Mouse (Mus musculus) splenic B cell, adult 2 months (primary cell): ENCODE results near the gene Lingo4.
A peak's percentile ranks its signal among the peaks of the same experiment; 100 is the strongest.

Source experiments
- DNase-seq: peaks from one replicate; pipeline ENCODE4 v3.0.0-alpha.2; 2011; ENCODE audit warnings: low read depth, low spot score
- H3K27me3 ChIP-seq: 2 replicates; pipeline ENCODE4 v1.6.1; 2012; ENCODE audit warnings: mild to moderate bottlenecking, low read length, moderate library complexity, mixed read lengths; ENCODE audit not compliant: control insufficient read depth, poor library complexity, insufficient read depth, severe bottlenecking
- H3K36me3 ChIP-seq: 2 replicates; pipeline ENCODE4 v1.6.1; 2012; ENCODE audit warnings: mild to moderate bottlenecking, low read length, moderate library complexity, mixed read lengths; ENCODE audit not compliant: control insufficient read depth, poor library complexity, insufficient read depth, severe bottlenecking

The Lingo4 gene

DNA sequence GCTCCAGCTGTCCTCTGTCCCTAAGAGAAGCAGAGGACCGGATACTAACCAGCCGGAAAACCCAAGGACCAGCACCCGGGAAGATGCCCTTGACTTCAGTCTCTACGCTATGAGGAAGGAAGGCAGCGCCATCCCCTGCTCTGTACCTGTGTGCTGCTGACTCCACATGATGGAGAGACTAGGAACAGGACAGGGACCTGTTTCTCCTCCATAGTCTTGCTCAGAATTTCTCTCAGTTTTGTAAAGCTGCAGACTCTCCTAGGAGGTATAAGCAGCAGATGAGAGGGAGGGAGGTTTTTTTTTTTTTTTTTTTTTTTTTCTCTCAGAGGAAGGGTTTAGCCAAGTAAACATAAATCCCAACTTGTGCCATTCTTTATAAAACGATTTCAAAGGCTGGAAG is at the start of gene Lingo4:
Gene Lingo4 (plus strand): TSS at position 301 of the 400 bp plus-strand sequence.
- no peaks in the 10 kb centered on the region for H3K27me3 ChIP-seq
- no peak for DNase-seq
- H3K36me3 ChIP-seq = no peaks in the 10 kb centered on the region

DNA sequence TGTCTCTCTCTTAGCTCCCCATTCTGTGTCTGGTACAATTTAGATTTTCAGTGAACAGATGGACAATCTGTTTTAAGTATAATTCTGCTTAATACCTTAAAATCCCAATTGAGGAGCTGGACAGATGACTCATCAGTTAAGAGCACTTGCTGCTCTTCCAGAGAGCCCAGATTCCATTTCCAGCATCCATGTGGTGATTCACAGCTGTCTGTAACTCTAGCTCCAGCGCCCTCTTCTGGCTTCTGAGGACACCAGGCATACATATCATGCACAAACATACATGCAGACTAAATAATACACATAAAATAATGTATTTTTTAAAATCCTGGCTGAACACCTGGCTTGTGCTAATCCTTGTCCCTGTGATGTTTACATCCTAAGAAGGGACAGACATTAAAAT is 37.5 kb upstream of the Lingo4 start:
- Histone ChIP-seq H3K27me3 (no peaks in the 10 kb centered on the region; the same call in 1 of the 2 replicates), H3K36me3 (no peaks in the 10 kb centered on the region)
- DNase-seq = no peak

DNA sequence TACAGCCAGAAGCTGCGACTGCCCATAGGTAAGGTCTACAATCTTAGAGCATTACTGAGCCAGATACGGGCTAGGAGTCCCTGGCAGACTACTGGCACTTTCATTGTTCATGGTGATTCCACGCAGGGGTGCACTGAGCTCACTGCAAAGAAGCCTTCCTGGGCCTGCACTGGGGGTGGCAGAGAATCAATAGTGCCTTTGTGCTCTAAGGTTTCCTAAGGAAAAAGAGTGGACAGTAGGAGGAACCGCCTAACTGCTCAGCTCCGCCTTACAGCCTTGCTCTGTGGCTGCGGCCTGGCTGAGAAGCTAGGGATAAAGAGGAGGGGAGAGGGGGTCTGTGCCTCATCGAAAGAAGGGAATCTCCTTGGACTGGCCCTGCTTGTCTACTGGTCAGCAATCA is 36.2 kb upstream of the Lingo4 start, which contains the start of gene C2cd4d:
Gene C2cd4d (plus strand): TSS at position 301 of the 400 bp plus-strand sequence.
- H3K36me3 ChIP-seq = no peaks in the 10 kb centered on the region
- no peaks in the 10 kb centered on the region; the same call in 1 of the 2 replicates for H3K27me3 ChIP-seq
- no peak for DNase-seq

DNA sequence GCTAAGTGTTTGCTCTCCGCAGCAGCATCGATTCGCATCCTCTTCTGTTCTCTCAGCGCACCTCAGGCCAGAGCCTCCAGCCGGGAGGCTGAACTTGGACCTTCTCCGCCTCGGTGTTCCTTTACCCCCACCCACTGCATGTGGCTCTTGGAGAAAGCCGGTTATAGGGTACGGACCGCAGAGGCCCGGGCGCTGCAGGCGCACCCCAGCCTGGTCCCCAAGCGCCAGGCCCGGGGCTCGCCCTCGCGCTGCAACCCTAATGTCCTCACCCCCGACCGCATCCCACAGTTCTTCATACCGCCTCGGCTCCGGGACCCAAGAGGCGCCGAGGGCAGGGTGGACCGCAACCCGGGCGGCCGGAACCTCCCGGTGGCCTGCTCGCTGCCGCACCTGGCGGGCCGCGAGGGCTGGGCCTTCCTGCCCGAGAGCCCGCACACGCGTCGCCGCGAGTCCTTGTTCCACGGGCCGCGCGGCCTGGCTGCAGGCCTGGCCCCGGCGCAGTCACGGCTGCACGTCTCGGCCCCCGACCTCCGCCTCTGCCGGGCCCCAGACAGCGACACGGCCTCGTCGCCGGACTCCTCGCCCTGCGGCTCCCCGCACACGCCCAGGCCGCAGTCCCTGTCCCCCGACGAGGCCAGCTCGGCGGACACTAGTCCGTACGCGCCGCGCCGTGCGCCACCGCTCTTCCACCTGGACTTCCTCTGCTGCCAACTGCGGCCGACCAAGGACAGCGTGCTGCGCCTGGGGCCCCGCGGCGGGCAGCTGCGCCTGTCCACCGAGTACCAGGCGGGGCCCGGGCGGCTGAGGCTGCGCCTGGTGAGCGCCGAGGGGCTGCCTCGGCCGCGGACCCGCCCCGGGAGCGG is 34.8 kb upstream of the Lingo4 start:
- Histone ChIP-seq H3K36me3 (no peaks in the 10 kb centered on the region), H3K27me3 (no peaks in the 10 kb centered on the region; the same call in 1 of the 2 replicates)
- no peak for DNase-seq

- DNase-seq = no peak
- no peaks in the 10 kb centered on the region; the same call in 1 of the 2 replicates for H3K27me3 ChIP-seq
- H3K36me3 ChIP-seq = no peaks in the 10 kb centered on the region
These were observed 34.2 kb upstream of the Lingo4 start for GRCm38 (mm10) chr3:94364154-94364526.

GRCm38 (mm10) chr3:94366761-94367160 is 31.6 kb upstream of the Lingo4 start:
- no peaks in the 10 kb centered on the region; the same call in 1 of the 2 replicates for H3K27me3 ChIP-seq
- no peaks in the 10 kb centered on the region for H3K36me3 ChIP-seq
- peak; percentile 82 for DNase-seq

DNA sequence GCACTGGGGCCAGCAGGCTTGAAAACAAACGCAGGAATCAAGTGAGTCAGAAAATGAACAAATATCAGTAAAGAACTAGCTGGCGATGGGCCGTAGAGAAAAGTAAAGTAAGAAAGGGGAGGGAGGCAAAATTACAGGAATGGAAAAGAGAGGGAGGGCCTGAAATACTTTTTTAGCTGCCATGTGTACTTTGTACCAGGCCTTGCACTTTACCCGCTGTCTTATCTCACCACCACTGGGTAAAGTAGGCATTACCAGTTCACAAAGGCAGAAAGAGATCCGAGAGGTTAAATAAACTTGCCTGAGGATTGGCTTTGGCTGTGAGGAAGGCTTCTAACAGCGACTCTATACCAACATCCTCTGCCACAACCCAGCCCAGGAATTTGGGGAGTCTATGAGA is 30.8 kb upstream of the Lingo4 start:
- Histone ChIP-seq H3K27me3 (no peaks in the 10 kb centered on the region; the same call in 1 of the 2 replicates), H3K36me3 (no peaks in the 10 kb centered on the region)
- DNase-seq = no peak

DNA sequence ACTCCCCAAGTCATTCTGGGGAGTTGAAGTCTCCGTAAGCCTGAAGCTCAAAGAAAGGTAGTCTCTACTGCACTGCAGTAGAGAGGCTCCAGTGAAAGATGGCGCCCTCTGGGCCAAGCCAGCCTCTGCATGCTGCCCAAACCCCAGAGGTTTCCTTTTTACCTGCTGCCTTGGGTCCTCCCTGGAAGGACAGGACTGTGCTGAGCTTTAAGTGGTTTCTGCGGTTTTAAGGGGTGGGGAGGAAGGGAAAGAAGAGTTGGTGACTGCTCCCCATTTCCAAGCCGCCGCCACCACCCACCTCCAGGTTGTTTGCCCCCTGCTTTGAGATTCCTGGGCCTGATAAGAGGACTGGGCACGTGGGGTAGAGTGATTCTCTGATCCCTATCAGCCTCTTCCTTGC is 29.7 kb upstream of the Lingo4 start:
- Histone ChIP-seq H3K36me3 (no peaks in the 10 kb centered on the region), H3K27me3 (no peaks in the 10 kb centered on the region; the same call in 1 of the 2 replicates)
- no peak for DNase-seq

DNA sequence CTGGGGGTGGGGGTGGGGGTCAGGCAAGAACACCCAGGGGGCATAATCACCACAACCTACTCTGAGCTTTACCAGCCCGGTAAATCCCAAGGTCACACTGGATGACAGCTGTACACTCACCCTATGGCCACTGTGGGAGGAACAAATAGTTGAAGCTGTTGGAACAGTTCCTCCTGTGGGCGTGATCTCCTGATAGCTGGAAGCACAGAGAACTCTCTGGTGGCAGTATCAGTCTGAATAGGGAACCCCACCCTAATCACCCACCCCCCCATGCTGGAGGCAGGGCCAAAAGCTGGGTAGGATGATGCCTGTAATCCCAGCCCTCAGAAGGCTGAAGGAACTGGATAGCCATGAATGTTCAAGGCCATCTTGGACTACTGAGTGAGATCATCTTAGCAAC is 28.6 kb upstream of the Lingo4 start:
- no peak for DNase-seq
- no peaks in the 10 kb centered on the region; the same call in 1 of the 2 replicates for H3K27me3 ChIP-seq
- H3K36me3 ChIP-seq = no peaks in the 10 kb centered on the region

DNA sequence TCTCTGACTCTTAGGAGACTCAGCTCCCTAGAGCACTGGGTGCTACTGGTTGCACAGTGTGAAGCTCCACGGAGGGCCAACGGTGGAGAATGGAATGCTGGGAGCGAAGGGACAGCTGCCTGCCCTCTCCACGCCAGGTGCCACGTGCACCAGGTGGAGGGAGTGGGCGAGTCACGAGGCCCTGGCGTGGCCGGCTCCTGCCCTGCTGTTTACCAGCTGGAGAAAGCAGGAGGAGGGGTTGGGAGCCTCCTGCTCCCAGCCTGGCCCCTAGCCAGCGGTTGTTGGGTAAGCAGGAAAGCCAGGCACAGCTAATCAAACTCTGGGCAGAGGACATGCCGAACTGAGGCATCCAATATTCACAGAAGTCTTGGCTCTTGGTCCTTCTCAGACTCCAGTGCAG is 26.7 kb upstream of the Lingo4 start:
- Histone ChIP-seq H3K36me3 (no peaks in the 10 kb centered on the region), H3K27me3 (no peaks in the 10 kb centered on the region)
- DNase-seq = no peak

GRCm38 (mm10) chr3:94372038-94372437 is 26.3 kb upstream of the Lingo4 start:
- H3K27me3 ChIP-seq = no peaks in the 10 kb centered on the region
- H3K36me3 ChIP-seq = no peaks in the 10 kb centered on the region
- no peak for DNase-seq

DNA sequence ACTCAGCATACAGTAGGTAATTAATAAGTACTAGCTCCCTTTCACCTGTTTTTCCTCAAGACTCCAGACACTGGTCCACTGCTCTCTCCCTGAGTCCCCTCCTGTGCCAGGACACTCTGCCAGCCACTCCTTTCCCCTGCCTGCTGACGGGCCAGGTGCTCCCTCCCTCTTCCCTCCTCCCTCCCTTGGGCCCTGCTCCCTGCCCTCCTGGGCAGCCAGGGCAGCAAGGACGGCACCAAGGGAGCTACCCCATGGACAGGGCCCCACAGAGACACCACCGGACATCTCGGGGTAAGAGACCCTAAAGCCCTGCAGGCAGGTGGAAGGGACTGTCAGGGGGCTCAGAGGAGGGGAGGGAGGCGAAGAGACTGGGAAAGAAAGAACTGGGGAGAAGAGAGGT is 25.7 kb upstream of the Lingo4 start, which contains the start of gene Rorc:
Gene Rorc (plus strand): TSS at position 154 of the 400 bp plus-strand sequence.
- DNase-seq = no peak
- Histone ChIP-seq H3K36me3 (no peaks in the 10 kb centered on the region), H3K27me3 (no peaks in the 10 kb centered on the region)

- Histone ChIP-seq H3K36me3 (no peaks in the 10 kb centered on the region), H3K27me3 (no peaks in the 10 kb centered on the region)
- DNase-seq = no peak
These were observed 25.2 kb upstream of the Lingo4 start for GRCm38 (mm10) chr3:94373090-94373489.

GRCm38 (mm10) chr3:94373597-94374011 is 24.7 kb upstream of the Lingo4 start:
- Histone ChIP-seq H3K36me3 (no peaks in the 10 kb centered on the region), H3K27me3 (no peaks in the 10 kb centered on the region)
- no peak for DNase-seq

DNA sequence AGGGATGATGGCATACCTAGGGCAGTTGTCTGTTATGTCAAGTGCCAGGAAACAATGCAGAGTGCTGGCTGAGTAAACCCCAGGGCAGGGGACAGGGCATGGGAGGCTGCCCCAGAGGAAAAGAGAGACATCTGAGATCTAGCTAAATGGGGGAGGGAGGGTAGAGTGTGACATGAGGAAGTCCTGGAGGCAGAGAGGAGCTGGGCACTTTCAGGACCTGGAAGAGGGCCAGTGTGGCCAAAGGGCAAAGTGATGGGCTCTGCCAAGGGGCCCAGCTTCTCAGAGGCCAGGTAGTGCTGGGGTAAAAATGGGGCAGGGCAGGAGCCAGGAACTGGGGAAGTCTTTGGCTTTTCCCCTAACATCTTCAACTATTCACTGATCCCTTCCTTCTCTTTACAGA is 23.7 kb upstream of the Lingo4 start:
- no peak for DNase-seq
- Histone ChIP-seq H3K27me3 (no peaks in the 10 kb centered on the region), H3K36me3 (no peaks in the 10 kb centered on the region)
